Mouse (Mus musculus): ENCODE measurements around the gene Anapc15.

DNA sequence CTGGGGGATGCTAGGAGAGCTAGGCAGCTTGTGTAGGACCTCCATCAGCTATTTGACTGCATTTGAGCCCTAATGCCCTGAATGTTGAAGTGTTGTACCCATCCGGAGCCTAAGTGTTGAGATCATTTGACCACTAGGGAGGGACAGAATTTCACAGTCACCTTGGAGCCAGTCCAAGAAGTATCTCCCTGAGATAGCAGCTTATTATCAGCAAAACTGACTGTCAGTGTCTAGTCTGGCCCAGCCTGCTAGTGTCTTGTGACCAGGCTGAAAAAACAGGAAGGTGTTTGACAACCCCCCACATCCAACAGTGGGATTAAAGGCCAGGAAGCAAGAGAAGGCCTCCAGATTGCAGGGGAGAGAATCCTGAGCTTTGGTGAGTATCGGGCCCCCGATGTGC lies 7.8 kb downstream of the Anapc15 start:
- TF ChIP-seq CTCF (IDR thresholded peaks at IDR 0.05; ENCODE audit: control insufficient read depth, insufficient read depth, low read length) = no peak
- no peak for TF ChIP-seq POLR2A (IDR thresholded peaks at IDR 0.05; ENCODE audit: borderline replicate concordance, control insufficient read depth, low read depth, low read length)
